Mouse (Mus musculus) lung, adult 2 months (tissue): ENCODE measurements around the gene Spa17.

Experiments
- CTCF ChIP-seq: fragments of 200-500 bp; IDR thresholded peaks from 2 replicates; pipeline ENCODE4 v1.5.1; 2011; ENCODE audit warnings: mild to moderate bottlenecking, low read length, control low read depth; ENCODE audit not compliant: insufficient read depth
- POLR2A ChIP-seq: fragments of 200-500 bp; IDR thresholded peaks from 2 replicates; pipeline ENCODE4 v1.6.1; 2011; ENCODE audit warnings: low read depth, mild to moderate bottlenecking, control low read depth, low read length, borderline replicate concordance; ENCODE audit errors: extremely low read depth

GRCm38 (mm10) chr9:37653836-37654235 is 40.3 kb upstream of the Spa17 start:
- TF ChIP-seq POLR2A = no peak
- no peak for TF ChIP-seq CTCF
